Mouse (Mus musculus): ENCODE measurements around the gene Pip5k1b. TPM values are rescaled to one million over a fixed set of nuclear protein-coding genes. Genes with fewer than 3 reads are reported as not detected.

The Pip5k1b gene
- polyA plus RNA-seq, 2 experiments = 0.83 to 1.4 TPM

GRCm38 (mm10) chr19:24521997-24522396 lies 33.7 kb downstream of the Pip5k1b start:
- no peak for ATAC-seq (ENCODE audit: low FRiP score, low read depth)

DNA sequence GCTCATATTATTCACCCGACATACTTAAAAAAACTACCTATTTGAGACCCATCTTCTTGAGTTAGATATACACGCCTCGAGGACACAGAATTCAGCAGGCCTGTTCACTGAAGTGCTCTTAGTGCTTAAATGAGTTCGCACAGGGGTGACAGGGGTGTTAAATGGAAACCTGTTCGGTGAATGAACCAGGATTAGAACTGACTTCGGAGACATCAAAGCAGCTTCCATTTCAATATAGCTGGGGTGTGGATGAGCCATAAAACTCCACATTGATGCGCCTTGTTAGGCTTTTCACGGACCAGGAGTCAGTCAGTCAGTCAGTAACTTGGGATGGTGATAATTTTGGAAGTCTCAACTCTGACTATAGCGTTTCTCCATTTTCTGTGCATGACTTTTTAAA lies 34.5 kb downstream of the Pip5k1b start:
- Histone ChIP-seq H3K4me1 (ENCODE audit: control insufficient read depth, insufficient read depth, low read length) (no peaks in the 10 kb centered on the region), H3K36me3 (ENCODE audit: control insufficient read depth, insufficient read depth, low read length) (no peaks in the 10 kb centered on the region), H3K9ac (ENCODE audit: low read depth, low read length, severe bottlenecking) (no peak overlapping the region), H3K4me3 (replicated peaks; ENCODE audit: low read length) (no peak overlapping the region), H3K9me3 (ENCODE audit: control insufficient read depth, low read length) (no peaks in the 10 kb centered on the region), H3K27ac (replicated peaks; ENCODE audit: low read depth, low read length) (no peak overlapping the region), H3K4me2 (replicated peaks; ENCODE audit: low read depth, low read length, severe bottlenecking) (no peak overlapping the region), H3K27me3 (ENCODE audit: control insufficient read depth, insufficient read depth, low read length) (no peaks in the 10 kb centered on the region)
- no peak for DNase-seq (ENCODE audit: low spot score)
- 73% methylated on average over 9 of the region's 9 CpGs for WGBS
- ATAC-seq (ENCODE audit: low FRiP score, low read depth) = no peak
- no peak for TF ChIP-seq POLR2A (IDR thresholded peaks at IDR 0.05; ENCODE audit: borderline replicate concordance, extremely low read depth, insufficient read depth, insufficient read length)

More at GRCm38 (mm10) chr19:24521997-24522396, 33.7 kb downstream of the Pip5k1b start:
- 88% methylated on average over 7 of the region's 7 CpGs for WGBS
- Histone ChIP-seq H3K4me3 (replicated peaks; ENCODE audit: low read length) (no peak overlapping the region), H3K9me3 (ENCODE audit: control insufficient read depth, low read length) (no peaks in the 10 kb centered on the region), H3K9ac (ENCODE audit: low read depth, low read length, severe bottlenecking) (no peak overlapping the region), H3K4me2 (replicated peaks; ENCODE audit: low read depth, low read length, severe bottlenecking) (no peak overlapping the region), H3K27ac (replicated peaks; ENCODE audit: low read depth, low read length) (no peak overlapping the region), H3K36me3 (ENCODE audit: control insufficient read depth, insufficient read depth, low read length) (no peaks in the 10 kb centered on the region), H3K27me3 (ENCODE audit: control insufficient read depth, insufficient read depth, low read length) (no peaks in the 10 kb centered on the region), H3K4me1 (ENCODE audit: control insufficient read depth, insufficient read depth, low read length) (no peaks in the 10 kb centered on the region)
- no peak for DNase-seq (ENCODE audit: low spot score)
- TF ChIP-seq POLR2A (IDR thresholded peaks at IDR 0.05; ENCODE audit: borderline replicate concordance, extremely low read depth, insufficient read depth, insufficient read length) = no peak

DNA sequence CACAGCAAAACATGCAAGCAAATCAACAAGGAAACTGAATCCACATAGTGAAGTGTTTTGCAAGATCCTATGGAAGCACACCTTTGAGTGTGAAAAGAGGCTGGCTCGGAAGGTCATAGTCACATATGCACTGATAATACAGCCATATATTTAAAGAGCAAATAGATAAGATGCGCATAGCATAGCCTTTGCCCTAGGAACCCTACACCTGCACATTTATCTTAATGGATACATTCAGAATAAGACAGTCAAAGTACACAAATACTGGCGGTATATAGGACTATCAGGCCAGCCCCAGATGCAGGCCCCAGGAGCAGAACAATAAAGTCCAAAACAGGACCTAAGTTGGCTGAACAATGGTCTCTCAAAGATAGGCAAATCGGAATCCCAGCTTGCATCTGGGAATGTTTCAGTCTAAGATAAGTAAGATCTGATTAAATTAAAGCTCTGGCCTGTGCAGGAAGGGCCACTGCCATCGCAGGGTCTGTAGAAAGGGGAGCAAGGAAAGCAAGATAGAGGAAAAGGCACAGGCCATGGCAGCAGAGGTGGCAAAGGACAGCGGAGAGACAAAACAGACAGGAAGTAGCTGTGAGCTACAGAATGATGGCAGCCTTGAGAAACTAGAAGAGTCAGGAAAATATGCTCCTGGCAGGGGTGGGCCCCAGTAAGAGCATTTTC lies 35.8 kb downstream of the Pip5k1b start:
- 89% methylated on average over 6 of the region's 6 CpGs for WGBS

DNA sequence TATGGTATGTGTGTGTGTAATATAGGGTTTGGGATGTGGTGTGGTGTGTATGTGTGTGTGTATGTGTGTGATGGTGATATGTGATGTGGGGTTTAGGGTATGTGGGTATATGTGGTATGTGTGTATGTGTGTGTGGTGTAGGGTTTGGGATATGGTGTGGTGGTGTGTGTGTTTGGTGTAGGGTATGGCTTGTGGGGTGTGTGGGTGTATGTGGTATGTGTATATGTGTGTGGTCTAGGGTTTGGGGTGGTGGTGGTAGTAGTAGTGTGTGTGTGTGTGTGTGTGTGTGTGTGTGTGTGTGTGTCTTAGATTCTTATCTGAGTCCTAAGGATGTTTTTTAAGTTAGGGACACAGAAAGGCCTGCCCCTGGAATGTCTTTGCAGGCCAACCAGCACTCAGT lies 37.3 kb downstream of the Pip5k1b start:
- H3K9me3 ChIP-seq (ENCODE audit: control insufficient read depth, low read length) = no peaks in the 10 kb centered on the region
- no peak for TF ChIP-seq POLR2A (IDR thresholded peaks at IDR 0.05; ENCODE audit: borderline replicate concordance, extremely low read depth, insufficient read depth, insufficient read length)
- no peak overlapping the region for H3K27ac ChIP-seq (replicated peaks; ENCODE audit: low read depth, low read length)
- no peak overlapping the region for H3K9ac ChIP-seq (ENCODE audit: low read depth, low read length, severe bottlenecking)
- no peaks in the 10 kb centered on the region for H3K36me3 ChIP-seq (ENCODE audit: control insufficient read depth, insufficient read depth, low read length)
- no peak overlapping the region for H3K4me2 ChIP-seq (replicated peaks; ENCODE audit: low read depth, low read length, severe bottlenecking)
- ATAC-seq (ENCODE audit: low FRiP score, low read depth) (no peak), DNase-seq (ENCODE audit: low spot score) (no peak)
- no peaks in the 10 kb centered on the region for H3K4me1 ChIP-seq (ENCODE audit: control insufficient read depth, insufficient read depth, low read length)
- H3K4me3 ChIP-seq (replicated peaks; ENCODE audit: low read length) = no peak overlapping the region
- no peaks in the 10 kb centered on the region for H3K27me3 ChIP-seq (ENCODE audit: control insufficient read depth, insufficient read depth, low read length)

More for the DNA sequence above, 35.8 kb downstream of the Pip5k1b start:
- no peaks in the 10 kb centered on the region for H3K27me3 ChIP-seq (ENCODE audit: control insufficient read depth, insufficient read depth, low read length)
- no peak overlapping the region for H3K9ac ChIP-seq (ENCODE audit: low read depth, low read length, severe bottlenecking)
- H3K27ac ChIP-seq (replicated peaks; ENCODE audit: low read depth, low read length) = no peak overlapping the region
- H3K4me1 ChIP-seq (ENCODE audit: control insufficient read depth, insufficient read depth, low read length) = no peaks in the 10 kb centered on the region
- no peaks in the 10 kb centered on the region for H3K9me3 ChIP-seq (ENCODE audit: control insufficient read depth, low read length)
- DNase-seq (ENCODE audit: low spot score) (no peak), ATAC-seq (ENCODE audit: low FRiP score, low read depth) (no peak)
- TF ChIP-seq POLR2A (IDR thresholded peaks at IDR 0.05; ENCODE audit: borderline replicate concordance, extremely low read depth, insufficient read depth, insufficient read length) = no peak
- H3K4me3 ChIP-seq (replicated peaks; ENCODE audit: low read length) = no peak overlapping the region
- no peak overlapping the region for H3K4me2 ChIP-seq (replicated peaks; ENCODE audit: low read depth, low read length, severe bottlenecking)
- H3K36me3 ChIP-seq (ENCODE audit: control insufficient read depth, insufficient read depth, low read length) = no peaks in the 10 kb centered on the region

GRCm38 (mm10) chr19:24517057-24517456 lies 38.6 kb downstream of the Pip5k1b start:
- 87% methylated on average over 7 of the region's 7 CpGs for WGBS

More at GRCm38 (mm10) chr19:24517057-24517456, 38.6 kb downstream of the Pip5k1b start:
- H3K9ac ChIP-seq (ENCODE audit: low read depth, low read length, severe bottlenecking) = no peak overlapping the region
- H3K27ac ChIP-seq (replicated peaks; ENCODE audit: low read depth, low read length) = no peak overlapping the region
- H3K4me1 ChIP-seq (ENCODE audit: control insufficient read depth, insufficient read depth, low read length) = no peaks in the 10 kb centered on the region
- no peaks in the 10 kb centered on the region for H3K36me3 ChIP-seq (ENCODE audit: control insufficient read depth, insufficient read depth, low read length)
- no peak for TF ChIP-seq POLR2A (IDR thresholded peaks at IDR 0.05; ENCODE audit: borderline replicate concordance, extremely low read depth, insufficient read depth, insufficient read length)
- DNase-seq (ENCODE audit: low spot score) (no peak), ATAC-seq (ENCODE audit: low FRiP score, low read depth) (no peak)
- H3K4me3 ChIP-seq (replicated peaks; ENCODE audit: low read length) = no peak overlapping the region
- no peaks in the 10 kb centered on the region for H3K27me3 ChIP-seq (ENCODE audit: control insufficient read depth, insufficient read depth, low read length)
- H3K4me2 ChIP-seq (replicated peaks; ENCODE audit: low read depth, low read length, severe bottlenecking) = no peak overlapping the region
- no peaks in the 10 kb centered on the region for H3K9me3 ChIP-seq (ENCODE audit: control insufficient read depth, low read length)

All from limb, embryonic 14.5 days (tissue).